9 mouse cellular contexts compared by ENCODE assay signal in genomic region chr2:118431589-118431988, GRCm38 (mm10). TPM values are rescaled to one million over a fixed set of nuclear protein-coding genes. Genes with fewer than 3 reads are reported as not detected.
A peak's percentile ranks its signal among the peaks of the same experiment; 100 is the strongest.
DNase-seq lines count a peak whose midpoint lies in the region; ATAC-seq and TF ChIP-seq lines count a peak whose summit lies in the region.
"Had no signal": no experiment of that assay in that cellular context is flagged by ENCODE, and none has a peak within 500 bp of the region (broad histone marks: within the 10 kb centered on the region; RNA-seq: fewer than 3 reads in every experiment).

No protein-coding gene starts in this region.

- DNase-seq in kidney, adult 18-20 months, result peak; percentile 36
- peak; percentile 53 for DNase-seq in A20 (ENCODE audit: low read depth, low spot score)
- DNase-seq in ES-E14 (ENCODE audit: low read depth, low spot score), result peak; percentile 50
- peak; percentile 41 to 64 for DNase-seq in cerebellum, postnatal 25 days
- DNase-seq in liver, postnatal 0 days, result peak; percentile 41
- peak; percentile 64 for DNase-seq in thymus, postnatal 4 days
- DNase-seq in layer of hippocampus, adult 9-11 months, result no peak

- no peak overlapping the region for H3K27ac ChIP-seq in kidney, embryonic 14.5 days (ENCODE audit: low read depth, low read length)
- H3K27ac ChIP-seq in ES-E14 (ENCODE audit: insufficient read depth, low read depth, low read length, poor library complexity, severe bottlenecking), result no peak overlapping the region
- no peak overlapping the region for H3K27ac ChIP-seq in liver, postnatal 0 days (ENCODE audit: low read depth)
- H3K27ac ChIP-seq: midbrain, embryonic 12.5 days had no signal

- H3K4me3 ChIP-seq in kidney, embryonic 14.5 days (ENCODE audit: low read length), result no peak overlapping the region
- H3K4me3 ChIP-seq in ES-E14 (ENCODE audit: insufficient read depth in 1 of 2, low read depth in 1 of 2, low read length in 2 of 2, poor library complexity in 1 of 2, severe bottlenecking in 1 of 2), result no peak overlapping the region
- no peak overlapping the region for H3K4me3 ChIP-seq in liver, postnatal 0 days (ENCODE audit: low read depth, low read length)
- H3K4me3 ChIP-seq: midbrain, embryonic 12.5 days had no signal

- no peak overlapping the region for H3K4me2 ChIP-seq in kidney, embryonic 14.5 days (replicated peaks; ENCODE audit: low read depth, low read length)
- H3K4me2 ChIP-seq in liver, postnatal 0 days (ENCODE audit: low read depth, low read length), result no peak overlapping the region
- H3K4me2 ChIP-seq: midbrain, embryonic 12.5 days had no signal

- in situ Hi-C loops in ES-E14 (cut with MboI; ENCODE audit: low sequenced_read_pairs in 2 of 2, unreplicated experiment in 2 of 2), result no loop called here

- no peak overlapping the region for H3K9ac ChIP-seq in kidney, embryonic 14.5 days (ENCODE audit: low read depth, low read length)
- H3K9ac ChIP-seq in ES-E14 (ENCODE audit: insufficient read depth, low read depth, low read length, poor library complexity, severe bottlenecking), result no peak overlapping the region
- H3K9ac ChIP-seq in liver, postnatal 0 days (replicated peaks), result no peak overlapping the region
- H3K9ac ChIP-seq: midbrain, embryonic 12.5 days had no signal

- WGBS in kidney, embryonic 14.5 days, result 73% methylated on average over 5 of the region's 5 CpGs
- 73% methylated on average over 5 of the region's 5 CpGs for WGBS in liver, postnatal 0 days (ENCODE audit: insufficient replicate concordance)

- H3K36me3 ChIP-seq in kidney, embryonic 14.5 days (ENCODE audit: control insufficient read depth, insufficient read depth, low read length), result peaks cover 75% of the 10 kb centered on the region
- H3K36me3 ChIP-seq in ES-E14 (ENCODE audit: control insufficient read depth, insufficient read depth, low read length, poor library complexity, severe bottlenecking), result peaks cover 2% of the 10 kb centered on the region; the same call in 1 of the 2 replicates
- H3K36me3 ChIP-seq in liver, postnatal 0 days (replicated peaks; ENCODE audit: insufficient read depth, low read length), result peaks cover 66% of the 10 kb centered on the region

- H3K27me3 ChIP-seq in kidney, embryonic 14.5 days (ENCODE audit: control insufficient read depth, insufficient read depth, low read length), result no peaks in the 10 kb centered on the region
- no peaks in the 10 kb centered on the region for H3K27me3 ChIP-seq in liver, postnatal 0 days (ENCODE audit: insufficient read depth, low read length)
- H3K27me3 ChIP-seq: midbrain, embryonic 12.5 days had no signal

- no peak for TF ChIP-seq EP300 in liver, postnatal 0 days (IDR thresholded peaks at IDR 0.05; ENCODE audit: low read depth)

- H3K9me3 ChIP-seq in kidney, embryonic 14.5 days (ENCODE audit: control insufficient read depth, low read length), result no peaks in the 10 kb centered on the region
- H3K9me3 ChIP-seq in ES-E14 (ENCODE audit: control insufficient read depth, insufficient read depth, low read depth, low read length), result no peaks in the 10 kb centered on the region
- H3K9me3 ChIP-seq in liver, postnatal 0 days (ENCODE audit: low read length), result no peaks in the 10 kb centered on the region
- H3K9me3 ChIP-seq: midbrain, embryonic 12.5 days had no signal

- ATAC-seq in kidney, embryonic 14.5 days (ENCODE audit: low FRiP score, low TSS enrichment), result no peak
- no peak for ATAC-seq in liver, postnatal 0 days

- TF ChIP-seq CTCF in liver, postnatal 0 days (IDR thresholded peaks at IDR 0.05; ENCODE audit: low read depth), result peak; percentile 59

- no peaks in the 10 kb centered on the region for H3K4me1 ChIP-seq in kidney, embryonic 14.5 days (ENCODE audit: control insufficient read depth, insufficient read depth, low read length)
- H3K4me1 ChIP-seq in ES-E14 (ENCODE audit: control insufficient read depth in 2 of 2, insufficient read depth in 2 of 2, low read length in 2 of 2, poor library complexity in 1 of 2), result peaks cover 0 to 2% of the 10 kb centered on the region in 2 experiments; a peak in 1 of 4 replicates
- no peaks in the 10 kb centered on the region for H3K4me1 ChIP-seq in liver, postnatal 0 days (ENCODE audit: insufficient read depth)
- H3K4me1 ChIP-seq: midbrain, embryonic 12.5 days had no signal

TF ChIP-seq in ES-E14, 5 proteins besides CTCF, POLR2A, EP300 and RAD21:
- no peak for TF ChIP-seq ZNF384 (IDR thresholded peaks at IDR 0.05; ENCODE audit: low read depth, low read length)
- no peak for TF ChIP-seq HCFC1 (IDR thresholded peaks at IDR 0.05; ENCODE audit: borderline replicate concordance, insufficient read depth, low read length)
- no peak for TF ChIP-seq CHD2 (IDR thresholded peaks at IDR 0.05; ENCODE audit: low read depth, low read length)
- no peak for TF ChIP-seq ZC3H11A (IDR thresholded peaks at IDR 0.05; ENCODE audit: borderline replicate concordance, low read depth, low read length)
- TF ChIP-seq MAFK (IDR thresholded peaks at IDR 0.05; ENCODE audit: insufficient read depth, low read depth, low read length), result no peak

RNA-seq across cellular contexts. Expression of gene Eif2ak4, which starts 43.2 kb away (rescaled TPM):
- 9.1 and 14.7 TPM in 2 replicates for polyA plus RNA-seq in kidney, embryonic 14.5 days (2014; fragmentation: Nextera tagmentation; extraction: Ambion mirVana)
- total RNA-seq in ES-E14 (2012; rRNA removed), result 8.1 and 10.5 TPM in 2 replicates
- polyA plus RNA-seq in liver, postnatal 0 days (2015; fragmentation: Nextera tagmentation; extraction: Ambion mirVana), result 3.0 and 3.1 TPM in 2 replicates

RNA-seq across cellular contexts. Expression of gene Srp14, which starts 47.9 kb away (rescaled TPM):
- 234 and 300 TPM in 2 replicates for polyA plus RNA-seq in kidney, embryonic 14.5 days (2014; fragmentation: Nextera tagmentation; extraction: Ambion mirVana)
- 132 and 191 TPM in 2 replicates for total RNA-seq in ES-E14 (2012; rRNA removed)
- 101 and 107 TPM in 2 replicates for polyA plus RNA-seq in liver, postnatal 0 days (2015; fragmentation: Nextera tagmentation; extraction: Ambion mirVana)

RNA-seq across cellular contexts. Expression of gene Gpr176, which starts 58.4 kb away (rescaled TPM):
- 0.69 and 1.4 TPM in 2 replicates for polyA plus RNA-seq in kidney, embryonic 14.5 days (2014; fragmentation: Nextera tagmentation; extraction: Ambion mirVana)
- 0.22 and 0.26 TPM in 2 replicates for total RNA-seq in ES-E14 (2012; rRNA removed)
- 0.05 and 0.07 TPM in 2 replicates for polyA plus RNA-seq in liver, postnatal 0 days (2015; fragmentation: Nextera tagmentation; extraction: Ambion mirVana)
